Mouse (Mus musculus) granulocyte monocyte progenitor cell, adult 5-6 weeks (primary cell): ENCODE measurements around the gene Mpc1. TPM values are rescaled to one million over a fixed set of nuclear protein-coding genes. Genes with fewer than 3 reads are reported as not detected.
"Not testable (repeated sequence)": the region's sequence is repeated elsewhere in the genome, so short reads cannot be mapped to it uniquely, and the experiment has no call there.

Experiments
- ATAC-seq: replicated peaks from 2 replicates; pipeline ENCODE4 v1.8.0; 2016; ENCODE audit warnings: mild to moderate bottlenecking, moderate TSS enrichment, inconsistent platforms; ENCODE audit not compliant: poor library complexity, severe bottlenecking
- total RNA-seq, 2 experiments: library from RNA; stranded (forward) in 1 of 2; stranded (reverse) in 1 of 2; fragments of 200-712, 200-1000 nt in 1 of 2; fragments of >200 nt in 1 of 2; fragmentation: Nextera tagmentation in 1 of 2; gene quantifications; 2 replicates each; pipeline ENCODE4 v1.2.3; 2014 to 2017

Mpc1 gene
- total RNA-seq, 2 experiments from 2014 or later: 161 to 168 TPM

GRCm38 (mm10) chr17:8313976-8314375 is 31.3 kb downstream of the Mpc1 start:
- no peak for ATAC-seq

- ATAC-seq: peak; percentile 59
Observed at GRCm38 (mm10) chr17:8316251-8316650, 33.5 kb downstream of the Mpc1 start.

GRCm38 (mm10) chr17:8326877-8327276 is 44.2 kb downstream of the Mpc1 start:
- not testable (repeated sequence) for ATAC-seq

- ATAC-seq: 0 out of 2 replicates have a peak, but pooled peaks have one; percentile 44
Observed at GRCm38 (mm10) chr17:8328511-8329174, 45.9 kb downstream of the Mpc1 start.

- no peak for ATAC-seq
Observed at GRCm38 (mm10) chr17:8330602-8331001, 47.9 kb downstream of the Mpc1 start.

- ATAC-seq: not testable (repeated sequence)
Observed at GRCm38 (mm10) chr17:8337159-8337558, 54.5 kb downstream of the Mpc1 start, which contains the start of gene Prr18. TSS of gene Prr18 (plus strand) at chr17:8337459.

GRCm38 (mm10) chr17:8339666-8340374 is 57.1 kb downstream of the Mpc1 start:
- ATAC-seq: no peak

GRCm38 (mm10) chr17:8340407-8341359 is 58.0 kb downstream of the Mpc1 start:
- ATAC-seq: peak; percentile 28

GRCm38 (mm10) chr17:8341360-8341963 is 58.8 kb downstream of the Mpc1 start:
- peak; percentile 5; the same call in 1 of the 2 replicates for ATAC-seq

- ATAC-seq: peak; percentile 43; the same call in 1 of the 2 replicates
Observed at GRCm38 (mm10) chr17:8342706-8343105, 60.0 kb downstream of the Mpc1 start.

GRCm38 (mm10) chr17:8343416-8343815 is 60.7 kb downstream of the Mpc1 start:
- no peak for ATAC-seq

Other genes with a start within 250 kb of the Mpc1 start
- not detected in 2 replicates for gene Gm49673, start 135.1 kb upstream of the Mpc1 start, total RNA-seq (2014; fragmentation: Nextera tagmentation)
- not detected in 2 replicates for gene Gm49673, start 135.1 kb upstream of the Mpc1 start, total RNA-seq (2017)
- gene Rnaset2a, start 134.8 kb upstream of the Mpc1 start, total RNA-seq (2014; fragmentation: Nextera tagmentation): 71.8 and 74.2 TPM in 2 replicates
- 57.8 and 62.4 TPM in 2 replicates for gene Rnaset2a, start 134.8 kb upstream of the Mpc1 start, total RNA-seq (2017)
- gene Fgfr1op, start 117.4 kb upstream of the Mpc1 start, total RNA-seq (2014; fragmentation: Nextera tagmentation): 34.3 and 38.7 TPM in 2 replicates
- gene Fgfr1op, start 117.4 kb upstream of the Mpc1 start, total RNA-seq (2017): 49.2 and 53.3 TPM in 2 replicates
- not detected in 2 replicates for gene Ccr6, start 46.9 kb upstream of the Mpc1 start, total RNA-seq (2014; fragmentation: Nextera tagmentation)
- not detected in 2 replicates for gene Ccr6, start 46.9 kb upstream of the Mpc1 start, total RNA-seq (2017)
- 84.0 and 86.0 TPM in 2 replicates for gene Sft2d1, start 28.2 kb downstream of the Mpc1 start, total RNA-seq (2014; fragmentation: Nextera tagmentation)
- 32.9 and 33.3 TPM in 2 replicates for gene Sft2d1, start 28.2 kb downstream of the Mpc1 start, total RNA-seq (2017)
- not detected in 2 replicates for gene Prr18, start 54.6 kb downstream of the Mpc1 start, total RNA-seq (2014; fragmentation: Nextera tagmentation)
- not detected in 2 replicates for gene Prr18, start 54.6 kb downstream of the Mpc1 start, total RNA-seq (2017)
- gene T2, start 73.1 kb downstream of the Mpc1 start, total RNA-seq (2014; fragmentation: Nextera tagmentation): not detected in 2 replicates
- gene T2, start 73.1 kb downstream of the Mpc1 start, total RNA-seq (2017): not detected in 2 replicates
- gene T, start 151.5 kb downstream of the Mpc1 start, total RNA-seq (2014; fragmentation: Nextera tagmentation): not detected in 2 replicates
- not detected in 2 replicates for gene T, start 151.5 kb downstream of the Mpc1 start, total RNA-seq (2017)
- not detected in 2 replicates for gene Pde10a, start 242.5 kb downstream of the Mpc1 start, total RNA-seq (2014; fragmentation: Nextera tagmentation)
- gene Pde10a, start 242.5 kb downstream of the Mpc1 start, total RNA-seq (2017): 0.36 and 0.69 TPM in 2 replicates